Mouse (Mus musculus) G1E (cell line): ENCODE measurements around the gene Dcdc2a. TPM values are rescaled to one million over a fixed set of nuclear protein-coding genes. Genes with fewer than 3 reads are reported as not detected.

Experiments
- ATAC-seq: 2 replicates; pipeline ENCODE4 v1.8.0; 2016; ENCODE audit warnings: mild to moderate bottlenecking; ENCODE audit not compliant: insufficient number of reproducible peaks, poor library complexity, low FRiP score, severe bottlenecking; ENCODE audit errors: extremely low read depth
- DNase-seq: peaks from one replicate; pipeline ENCODE4 v3.0.0; 2012; ENCODE audit warnings: low spot score
- H3K27me3 ChIP-seq: 2 replicates; pipeline ENCODE4 v1.6.1; 2012; ENCODE audit warnings: mild to moderate bottlenecking, low read length, inconsistent platforms; ENCODE audit not compliant: insufficient read depth
- H3K36me3 ChIP-seq: replicated peaks from 2 replicates; pipeline ENCODE3; 2012; ENCODE audit warnings: mild to moderate bottlenecking, inconsistent platforms
- H3K4me1 ChIP-seq: 2 replicates; pipeline ENCODE4 v1.6.1; 2012; ENCODE audit warnings: low read depth, low read length, inconsistent platforms, mixed read lengths; ENCODE audit not compliant: insufficient read depth
- H3K4me3 ChIP-seq: 2 replicates; pipeline ENCODE4 v1.5.1; 2012; ENCODE audit warnings: low read depth, mild to moderate bottlenecking, inconsistent platforms, low read length, moderate library complexity, mixed read lengths
- H3K9me3 ChIP-seq: replicated peaks from 2 replicates; pipeline ENCODE4 v1.6.1; 2012; ENCODE audit warnings: inconsistent platforms
- CTCF ChIP-seq: IDR thresholded peaks from 2 replicates; pipeline ENCODE4 v1.5.1; 2012; ENCODE audit warnings: low read depth, low read length, inconsistent platforms, mixed read lengths
- GATA1 ChIP-seq: IDR thresholded peaks from 2 replicates; pipeline ENCODE4 v1.6.1; 2012; ENCODE audit warnings: borderline replicate concordance, low read length, inconsistent platforms, mixed read lengths
- GATA2 ChIP-seq: IDR thresholded peaks from 2 replicates; pipeline ENCODE4 v1.6.1; 2012; ENCODE audit warnings: low read depth, low read length, inconsistent platforms, borderline replicate concordance
- POLR2AphosphoS5 ChIP-seq: IDR thresholded peaks from 2 replicates; pipeline ENCODE4 v1.6.1; 2012; ENCODE audit warnings: low read depth, low read length, inconsistent platforms; ENCODE audit not compliant: insufficient replicate concordance
- TAL1 ChIP-seq: conservative IDR thresholded peaks from 2 replicates; pipeline ENCODE4 v1.6.1; 2012; ENCODE audit warnings: low read depth, low read length, inconsistent platforms, mixed read lengths
- polyA plus RNA-seq: library from polyadenylated mRNA; stranded (reverse); fragments of >175 nt; gene quantifications from 2 replicates; pipeline ENCODE4 v1.2.3, GENCODE M21; 2012
- total RNA-seq, 2 experiments: library from RNA; stranded (forward) in 1 of 2; stranded (reverse) in 1 of 2; fragments of 200-1000 nt in 1 of 2; fragments of >200 nt in 1 of 2; fragmentation: Nextera tagmentation in 1 of 2; gene quantifications; 2 replicates each; pipeline ENCODE4 v1.2.3; 2014 to 2017

Dcdc2a gene
- total and polyA plus RNA-seq, 3 experiments, result 0.11 TPM; not detected in 2

DNA sequence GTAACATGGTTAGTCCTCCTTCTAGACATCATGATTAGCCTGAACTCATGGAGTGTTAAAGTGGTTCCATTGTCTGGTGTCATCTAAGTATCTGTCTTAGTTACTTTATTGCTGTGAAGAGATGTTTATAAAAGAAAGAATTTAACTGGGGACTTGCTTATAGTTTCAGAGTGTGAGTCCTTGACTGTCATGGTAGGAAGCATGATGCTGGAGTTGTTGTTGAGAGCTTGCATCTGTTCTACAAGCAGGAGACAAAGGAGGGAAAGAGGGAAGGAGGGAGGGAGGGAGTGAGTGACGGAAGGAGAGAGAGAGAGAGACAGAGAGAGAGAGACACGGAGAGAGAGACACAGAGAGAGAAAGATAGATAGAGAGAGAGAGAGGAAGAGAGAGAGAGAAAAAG lies 90.4 kb downstream of the Dcdc2a start:
- H3K9me3 ChIP-seq, result no peaks in the 10 kb centered on the region
- H3K4me3 ChIP-seq, result no peak overlapping the region
- TF ChIP-seq POLR2AphosphoS5 (no peak), TAL1 (no peak), GATA2 (no peak), GATA1 (no peak), CTCF (no peak)
- H3K4me1 ChIP-seq, result no peaks in the 10 kb centered on the region
- H3K36me3 ChIP-seq, result no peaks in the 10 kb centered on the region
- DNase-seq, result no peak
- ATAC-seq, result no peak
- H3K27me3 ChIP-seq, result peaks cover 4% of the 10 kb centered on the region; the same call in 1 of the 2 replicates

DNA sequence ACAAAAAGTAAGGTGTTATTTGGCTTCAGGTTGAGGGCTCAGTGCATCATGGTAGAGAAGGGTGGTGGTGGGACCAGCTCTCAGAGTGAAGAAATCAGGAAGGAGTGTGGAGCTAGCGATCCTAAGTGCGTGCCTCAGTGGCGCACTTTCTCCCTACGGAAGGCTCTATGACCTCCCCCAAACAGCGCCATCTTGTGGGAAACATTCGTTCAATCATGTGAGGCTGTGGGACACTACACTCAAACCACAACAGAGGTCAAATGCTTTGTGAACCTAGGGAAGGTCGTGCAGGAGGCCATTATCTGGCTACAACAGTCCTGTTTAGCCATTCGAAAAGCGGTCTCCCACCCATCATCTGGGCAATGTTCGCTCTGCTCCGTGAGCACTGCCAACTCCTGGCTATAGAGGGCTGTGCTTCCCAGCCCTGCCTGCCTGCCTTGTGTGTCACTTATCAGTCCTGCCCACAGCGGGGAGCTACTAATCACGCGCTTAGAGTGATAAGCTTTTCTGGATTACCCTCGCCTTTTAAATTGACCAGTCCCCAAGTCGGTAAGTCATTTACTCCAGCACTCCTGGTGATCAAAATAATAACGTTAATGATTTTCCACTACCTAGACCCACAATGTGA lies 94.5 kb downstream of the Dcdc2a start:
- peaks cover 4% of the 10 kb centered on the region; the same call in 1 of the 2 replicates for H3K27me3 ChIP-seq
- TF ChIP-seq GATA1 (no peak), GATA2 (no peak), CTCF (no peak)
- DNase-seq, result no peak
- H3K4me3 ChIP-seq, result no peak overlapping the region
- H3K36me3 ChIP-seq, result no peaks in the 10 kb centered on the region
- H3K4me1 ChIP-seq, result no peaks in the 10 kb centered on the region
- no peaks in the 10 kb centered on the region for H3K9me3 ChIP-seq
- ATAC-seq, result no peak

DNA sequence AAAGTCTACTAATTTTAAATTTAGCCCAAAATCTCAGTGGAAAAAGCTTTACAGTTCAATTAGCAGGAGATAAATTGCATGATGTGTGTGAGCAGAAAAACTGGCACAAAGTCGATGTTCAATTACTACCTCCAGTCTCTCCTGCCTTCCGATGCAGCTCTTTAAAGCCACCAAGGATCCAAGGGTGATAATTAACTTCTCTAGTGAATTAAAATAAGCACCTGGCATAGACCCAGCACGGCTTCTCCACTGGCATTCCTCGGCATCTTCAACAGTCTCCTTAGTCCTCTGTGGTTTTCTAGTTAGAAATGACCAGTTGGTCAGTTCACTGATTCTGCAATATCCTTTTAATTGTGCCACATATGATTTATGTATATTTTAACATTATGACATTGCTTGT lies 95.1 kb downstream of the Dcdc2a start:
- ATAC-seq, result no peak

DNA sequence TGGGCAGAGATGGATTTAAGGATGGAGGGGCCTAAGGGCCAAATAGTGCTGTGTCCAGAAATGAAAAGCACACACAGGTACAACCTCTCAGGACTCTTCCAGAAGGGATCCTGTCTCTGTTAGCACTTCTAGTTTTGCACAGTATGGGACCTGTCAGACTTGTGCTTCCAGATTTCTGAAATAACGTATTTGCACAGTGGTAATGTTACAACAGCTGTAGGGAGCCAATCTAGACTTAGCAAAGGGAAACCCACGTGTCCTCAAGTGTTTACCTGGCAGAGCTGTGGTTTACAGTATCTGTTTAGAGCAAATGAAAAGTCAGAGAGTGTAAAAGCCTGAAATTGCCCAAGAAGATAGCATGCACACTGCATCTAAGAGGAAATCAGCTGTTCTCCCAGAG lies 104.1 kb downstream of the Dcdc2a start:
- TF ChIP-seq GATA1 (no peak), TAL1 (no peak), POLR2AphosphoS5 (no peak), GATA2 (no peak), CTCF (no peak)
- DNase-seq, result no peak
- Histone ChIP-seq H3K4me1 (no peaks in the 10 kb centered on the region), H3K9me3 (no peaks in the 10 kb centered on the region), H3K36me3 (no peaks in the 10 kb centered on the region), H3K4me3 (no peak overlapping the region), H3K27me3 (no peaks in the 10 kb centered on the region)
- ATAC-seq, result no peak

More for the DNA sequence above, 95.1 kb downstream of the Dcdc2a start:
- DNase-seq, result no peak
- no peak overlapping the region for H3K4me3 ChIP-seq
- no peaks in the 10 kb centered on the region for H3K9me3 ChIP-seq
- H3K4me1 ChIP-seq, result no peaks in the 10 kb centered on the region
- no peaks in the 10 kb centered on the region for H3K36me3 ChIP-seq
- H3K27me3 ChIP-seq, result peaks cover 4% of the 10 kb centered on the region; the same call in 1 of the 2 replicates
- no peak for TF ChIP-seq TAL1
- TF ChIP-seq CTCF, result no peak
- no peak for TF ChIP-seq POLR2AphosphoS5
- no peak for TF ChIP-seq GATA2
- no peak for TF ChIP-seq GATA1

DNA sequence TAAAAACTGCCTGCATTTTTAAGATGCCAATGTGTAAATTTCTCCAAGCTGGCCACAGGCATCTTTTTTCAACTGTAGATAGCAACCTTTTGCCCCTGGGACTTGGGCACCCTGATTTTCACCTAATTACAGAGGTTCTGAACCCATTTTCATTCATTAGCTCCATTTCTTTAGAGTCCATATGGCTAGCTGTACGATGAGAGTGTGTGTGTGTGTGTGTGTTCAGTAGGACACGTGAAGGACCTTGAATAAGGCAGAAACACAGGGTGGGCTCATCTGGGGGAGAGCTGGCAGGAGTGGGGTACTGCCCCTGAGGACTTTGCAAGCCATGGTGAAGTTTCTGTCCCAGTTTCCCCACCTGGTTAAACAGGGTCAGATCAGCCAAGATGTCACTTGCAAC lies 105.0 kb downstream of the Dcdc2a start:
- H3K27me3 ChIP-seq, result no peaks in the 10 kb centered on the region
- DNase-seq (no peak), ATAC-seq (no peak)
- no peaks in the 10 kb centered on the region for H3K36me3 ChIP-seq
- peaks cover 4% of the 10 kb centered on the region; the same call in 1 of the 2 replicates for H3K9me3 ChIP-seq
- no peaks in the 10 kb centered on the region for H3K4me1 ChIP-seq
- no peak overlapping the region for H3K4me3 ChIP-seq
- TF ChIP-seq GATA1, result no peak
- TF ChIP-seq CTCF, result no peak
- no peak for TF ChIP-seq POLR2AphosphoS5
- TF ChIP-seq GATA2, result no peak
- TF ChIP-seq TAL1, result no peak

DNA sequence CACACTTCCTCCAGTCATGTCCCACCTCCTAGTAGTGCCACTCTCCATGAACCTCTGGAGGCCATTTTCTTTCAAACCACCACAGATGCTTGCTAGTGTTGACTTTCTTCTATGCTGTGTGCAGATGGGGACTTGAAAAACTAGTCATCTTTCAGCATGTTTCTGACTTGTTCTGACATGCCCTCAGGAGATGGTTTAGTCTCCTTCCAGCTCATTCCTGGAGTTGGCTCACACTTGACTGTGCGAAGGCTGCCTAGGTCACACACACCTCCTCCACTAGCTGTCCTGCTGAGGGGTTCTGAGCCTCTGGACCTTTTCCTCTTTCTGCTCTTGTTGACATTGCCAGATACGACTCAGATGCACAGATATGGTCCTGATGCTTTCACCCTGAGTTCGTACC lies 106.8 kb downstream of the Dcdc2a start:
- DNase-seq, result no peak
- no peaks in the 10 kb centered on the region for H3K27me3 ChIP-seq
- H3K36me3 ChIP-seq, result no peaks in the 10 kb centered on the region
- H3K4me3 ChIP-seq, result no peak overlapping the region
- TF ChIP-seq GATA1 (no peak), POLR2AphosphoS5 (no peak), CTCF (no peak), TAL1 (no peak), GATA2 (no peak)
- H3K9me3 ChIP-seq, result peaks cover 4% of the 10 kb centered on the region; the same call in 1 of the 2 replicates
- no peaks in the 10 kb centered on the region for H3K4me1 ChIP-seq
- no peak for ATAC-seq
